Mouse (Mus musculus) erythroblast, embryonic 14.5 days (primary cell): ENCODE results near the gene Rgs2. TPM values are rescaled to one million over a fixed set of nuclear protein-coding genes. Genes with fewer than 3 reads are reported as not detected.

Source experiments
- H3K27me3 ChIP-seq: 2 replicates; pipeline ENCODE4 v1.6.1; 2012; ENCODE audit warnings: inconsistent platforms; ENCODE audit not compliant: control insufficient read depth
- H3K36me3 ChIP-seq: 2 replicates; pipeline ENCODE4 v1.6.1; 2012; ENCODE audit warnings: mild to moderate bottlenecking, inconsistent platforms; ENCODE audit not compliant: control insufficient read depth
- H3K4me1 ChIP-seq: 2 replicates; pipeline ENCODE4 v1.6.1; 2012; ENCODE audit warnings: inconsistent platforms; ENCODE audit not compliant: control insufficient read depth
- H3K4me3 ChIP-seq: replicated peaks from 2 replicates; pipeline ENCODE3; 2012; ENCODE audit warnings: moderate library complexity, mild to moderate bottlenecking, inconsistent platforms
- H3K9me3 ChIP-seq: 2 replicates; pipeline ENCODE4 v1.6.1; 2012; ENCODE audit warnings: low read length, inconsistent platforms, mixed read lengths; ENCODE audit not compliant: control insufficient read depth
- GATA1 ChIP-seq: IDR thresholded peaks from 2 replicates; pipeline ENCODE4 v1.6.1; 2012; ENCODE audit warnings: low read length, inconsistent platforms, mixed read lengths
- TAL1 ChIP-seq: IDR thresholded peaks from 3 replicates; pipeline ENCODE4 v1.6.1; 2012; ENCODE audit warnings: low read length, inconsistent platforms, mixed read lengths
- polyA plus RNA-seq: library from polyadenylated mRNA; stranded (reverse); fragments of >175 nt; gene quantifications from 2 replicates; pipeline ENCODE4 v1.2.3, GENCODE M21; 2012

The Rgs2 gene
- polyA plus RNA-seq, 1 experiment = 0.26 TPM

- H3K4me1 ChIP-seq = no peaks in the 10 kb centered on the region
- no peaks in the 10 kb centered on the region for H3K27me3 ChIP-seq
- H3K4me3 ChIP-seq = no peak overlapping the region
- H3K9me3 ChIP-seq = peaks cover 3% of the 10 kb centered on the region; the same call in 1 of the 2 replicates
- H3K36me3 ChIP-seq = no peaks in the 10 kb centered on the region
- TF ChIP-seq TAL1 (no peak), GATA1 (no peak)
Observed at GRCm38 (mm10) chr1:143956090-143956489, 47.9 kb downstream of the Rgs2 start.

DNA sequence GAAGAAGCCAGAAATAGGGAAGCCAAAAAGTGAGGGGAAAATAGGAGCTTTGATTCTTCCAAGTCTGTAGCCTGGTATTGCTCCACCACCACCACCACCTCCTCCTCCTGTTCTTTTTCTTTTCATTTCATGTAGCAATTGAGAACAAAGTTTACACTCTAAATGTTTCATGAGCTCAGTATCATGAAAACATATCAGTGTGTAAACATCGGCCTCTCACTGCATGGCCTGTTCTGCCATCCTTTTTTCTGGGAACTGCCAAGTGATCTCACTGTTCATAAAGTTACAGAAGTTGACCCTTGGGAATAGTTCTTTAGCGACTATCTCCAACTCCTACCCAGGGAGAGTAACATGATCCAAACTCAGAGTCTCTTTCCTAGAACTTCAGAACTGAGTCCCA lies 51.1 kb downstream of the Rgs2 start:
- no peak overlapping the region for H3K4me3 ChIP-seq
- TF ChIP-seq GATA1 = no peak
- no peak for TF ChIP-seq TAL1

More for the DNA sequence above, 51.1 kb downstream of the Rgs2 start:
- Histone ChIP-seq H3K36me3 (no peaks in the 10 kb centered on the region), H3K27me3 (no peaks in the 10 kb centered on the region), H3K4me1 (no peaks in the 10 kb centered on the region), H3K9me3 (no peaks in the 10 kb centered on the region)

Other genes starting within 250 kb of the Rgs2 start
- gene Trove2, start 227.1 kb downstream of the Rgs2 start, polyA plus RNA-seq = 0.02 TPM in 1 of 2 replicates, not detected in the other
- 2.9 and 7.8 TPM in 2 replicates for gene Uchl5, start 226.9 kb downstream of the Rgs2 start, polyA plus RNA-seq
- gene Rgs13, start 173.2 kb upstream of the Rgs2 start, polyA plus RNA-seq = not detected in 2 replicates
- gene Rgs1, start 245.1 kb upstream of the Rgs2 start, polyA plus RNA-seq = 0.06 TPM in 1 of 2 replicates, not detected in the other